In the genomic region with DNA sequence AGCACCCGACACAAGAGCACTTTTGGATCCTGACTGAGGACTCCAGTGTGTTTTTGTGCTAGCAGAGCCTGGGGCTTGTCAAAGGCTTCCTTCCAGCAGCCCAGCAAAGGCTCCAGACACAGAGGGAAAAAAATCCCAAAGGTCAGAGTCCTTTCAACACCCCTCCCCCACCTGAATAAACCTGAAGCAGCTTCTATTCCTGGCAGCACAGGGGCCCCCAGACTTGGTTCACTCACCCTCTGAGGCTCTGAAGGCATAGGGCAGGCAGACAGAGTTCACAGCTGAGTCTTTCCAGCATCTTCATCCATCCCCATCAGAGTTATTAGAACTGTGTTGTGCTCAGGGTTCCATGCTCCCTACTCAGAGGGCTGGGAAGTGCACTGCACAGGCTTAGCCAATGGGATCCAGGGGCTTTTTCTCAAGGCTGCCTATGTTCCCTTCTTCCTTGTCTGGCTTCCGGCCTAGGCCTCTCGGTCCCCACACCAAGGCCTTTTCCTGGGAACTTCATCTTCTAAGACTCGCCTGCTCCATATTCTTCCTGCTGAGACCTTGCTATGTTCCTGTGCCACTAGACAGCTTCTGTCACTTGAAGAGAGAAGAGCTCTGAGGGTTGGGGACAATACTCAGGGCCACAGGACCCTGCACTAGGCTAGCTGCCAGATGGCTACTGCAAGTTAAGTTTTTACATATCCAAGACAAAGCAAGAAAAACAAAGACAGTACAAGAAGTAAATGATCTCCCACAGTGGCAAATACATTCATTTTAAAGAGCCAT, we compare ENCODE assay signal across 11 mouse cellular contexts. TPM values are rescaled to one million over a fixed set of nuclear protein-coding genes. Genes with fewer than 3 reads are reported as not detected.
A peak's percentile ranks its signal among the peaks of the same experiment; 100 is the strongest.
DNase-seq lines count a peak whose midpoint lies in the region; ATAC-seq and TF ChIP-seq lines count a peak whose summit lies in the region.
"Had no signal": no experiment of that assay in that cellular context is flagged by ENCODE, and none has a peak within 500 bp of the region (broad histone marks: within the 10 kb centered on the region; RNA-seq: fewer than 3 reads in every experiment).

No protein-coding gene starts in this region.

- ATAC-seq in hindbrain, embryonic 12.5 days (ENCODE audit: low FRiP score), result no peak
- no peak for ATAC-seq in hindbrain, embryonic 14.5 days (ENCODE audit: low FRiP score)
- ATAC-seq: forebrain, postnatal 0 days had no signal

- in situ Hi-C loops in ES-E14 (cut with MboI; ENCODE audit: low sequenced_read_pairs in 2 of 2, unreplicated experiment in 2 of 2), result no loop called here

- DNase-seq in hindbrain, embryonic 14.5 days (ENCODE audit: low spot score), result no peak
- no peak for DNase-seq in ES-E14 (ENCODE audit: low read depth, low spot score)
- peak; percentile 64 for DNase-seq in embryo, embryonic 10.5 days (ENCODE audit: low spot score)
- DNase-seq in limb, embryonic 10.5 days (ENCODE audit: low spot score), result no peak
- DNase-seq in layer of hippocampus, adult 18-20 months (ENCODE audit: low spot score in 2 of 2), result no peak
- DNase-seq in frontal cortex, postnatal 25 days (ENCODE audit: low spot score in 2 of 2), result no peak
- DNase-seq: cerebellum, postnatal 36 days; forebrain, postnatal 0 days; thymus, postnatal 4 days had no signal

- peaks cover 15% of the 10 kb centered on the region for H3K4me1 ChIP-seq in hindbrain, embryonic 12.5 days
- H3K4me1 ChIP-seq in hindbrain, embryonic 14.5 days (replicated peaks; ENCODE audit: control insufficient read depth, insufficient read depth, low read length), result peaks cover 8% of the 10 kb centered on the region; the same call in 1 of the 2 replicates
- H3K4me1 ChIP-seq in ES-E14 (ENCODE audit: control insufficient read depth in 2 of 2, insufficient read depth in 2 of 2, low read length in 2 of 2, poor library complexity in 1 of 2), result peaks cover 17 to 42% of the 10 kb centered on the region in 2 experiments
- peaks cover 48% of the 10 kb centered on the region for H3K4me1 ChIP-seq in limb, embryonic 10.5 days

- no peaks in the 10 kb centered on the region for H3K36me3 ChIP-seq in hindbrain, embryonic 12.5 days
- no peaks in the 10 kb centered on the region for H3K36me3 ChIP-seq in hindbrain, embryonic 14.5 days (replicated peaks; ENCODE audit: control insufficient read depth, insufficient read depth)
- H3K36me3 ChIP-seq in ES-E14 (ENCODE audit: control insufficient read depth, insufficient read depth, low read length, poor library complexity, severe bottlenecking), result no peaks in the 10 kb centered on the region
- H3K36me3 ChIP-seq in limb, embryonic 10.5 days, result no peaks in the 10 kb centered on the region

- H3K27me3 ChIP-seq in hindbrain, embryonic 12.5 days, result peaks cover 29% of the 10 kb centered on the region
- H3K27me3 ChIP-seq in hindbrain, embryonic 14.5 days (ENCODE audit: control insufficient read depth, insufficient read depth, low read length), result no peaks in the 10 kb centered on the region
- peaks cover 24% of the 10 kb centered on the region for H3K27me3 ChIP-seq in limb, embryonic 10.5 days (ENCODE audit: low read depth, poor library complexity, severe bottlenecking)

- H3K4me3 ChIP-seq in hindbrain, embryonic 12.5 days, result no peak overlapping the region
- no peak overlapping the region for H3K4me3 ChIP-seq in hindbrain, embryonic 14.5 days (replicated peaks; ENCODE audit: low read length)
- H3K4me3 ChIP-seq in ES-E14 (ENCODE audit: insufficient read depth in 1 of 2, low read depth in 1 of 2, low read length in 2 of 2, poor library complexity in 1 of 2, severe bottlenecking in 1 of 2), result no peak overlapping the region
- no peak overlapping the region for H3K4me3 ChIP-seq in limb, embryonic 10.5 days
- H3K4me3 ChIP-seq: megakaryocyte, embryonic 14.5 days had no signal

- no peaks in the 10 kb centered on the region for H3K9me3 ChIP-seq in hindbrain, embryonic 12.5 days (replicated peaks)
- no peaks in the 10 kb centered on the region for H3K9me3 ChIP-seq in hindbrain, embryonic 14.5 days (ENCODE audit: control insufficient read depth, low read length)
- no peaks in the 10 kb centered on the region for H3K9me3 ChIP-seq in ES-E14 (ENCODE audit: control insufficient read depth, insufficient read depth, low read depth, low read length)
- H3K9me3 ChIP-seq in limb, embryonic 10.5 days (replicated peaks), result no peaks in the 10 kb centered on the region
- H3K9me3 ChIP-seq: megakaryocyte, embryonic 14.5 days had no signal

- no peak overlapping the region; the same call in 1 of the 2 replicates for H3K9ac ChIP-seq in hindbrain, embryonic 12.5 days
- no peak overlapping the region for H3K9ac ChIP-seq in hindbrain, embryonic 14.5 days
- H3K9ac ChIP-seq in ES-E14 (ENCODE audit: insufficient read depth, low read depth, low read length, poor library complexity, severe bottlenecking), result no peak overlapping the region; the same call in 1 of the 2 replicates
- H3K9ac ChIP-seq: forebrain, postnatal 0 days had no signal

- peak overlapping the region; percentile 7; the same call in 1 of the 2 replicates for H3K27ac ChIP-seq in hindbrain, embryonic 12.5 days
- H3K27ac ChIP-seq in hindbrain, embryonic 14.5 days, result no peak overlapping the region
- peak overlapping the region; percentile 48 for H3K27ac ChIP-seq in ES-E14 (ENCODE audit: insufficient read depth, low read depth, low read length, poor library complexity, severe bottlenecking)
- peak overlapping the region; percentile 86 for H3K27ac ChIP-seq in limb, embryonic 10.5 days

- H3K4me2 ChIP-seq in hindbrain, embryonic 12.5 days (replicated peaks), result no peak overlapping the region
- H3K4me2 ChIP-seq in hindbrain, embryonic 14.5 days (replicated peaks), result no peak overlapping the region

- 47% methylated on average over 4 of the region's 4 CpGs for WGBS in hindbrain, embryonic 12.5 days
- WGBS in hindbrain, embryonic 14.5 days, result 62% methylated on average over 4 of the region's 4 CpGs
- 67% methylated on average over 4 of the region's 4 CpGs for WGBS in limb, embryonic 10.5 days

TF ChIP-seq in ES-E14, 5 proteins besides CTCF, POLR2A, EP300 and RAD21:
- TF ChIP-seq CHD2 (IDR thresholded peaks at IDR 0.05; ENCODE audit: low read depth, low read length), result no peak
- 0 out of 2 replicates have a peak, but pooled peaks have one; percentile 39 for TF ChIP-seq ZNF384 (IDR thresholded peaks at IDR 0.05; ENCODE audit: low read depth, low read length)

RNA-seq across cellular contexts. Expression of gene Inha, which starts 4.7 kb away (rescaled TPM):
- 8.6 and 9.2 TPM in 2 replicates for polyA plus RNA-seq in hindbrain, embryonic 12.5 days (2016; fragmentation: Nextera tagmentation; extraction: Ambion mirVana)
- polyA plus RNA-seq in hindbrain, embryonic 14.5 days (2014; fragmentation: Nextera tagmentation; extraction: Ambion mirVana), result 9.7 and 9.9 TPM in 2 replicates
- total RNA-seq in ES-E14 (2012; rRNA removed), result 0.80 and 1.6 TPM in 2 replicates
- 2.4 and 4.2 TPM in 2 replicates for polyA plus RNA-seq in limb, embryonic 10.5 days (2016; fragmentation: Nextera tagmentation; extraction: Ambion mirVana)
- total RNA-seq in layer of hippocampus, adult 18-20 months (2021), result 10 to 100 TPM; 13.1 to 14.5 TPM

RNA-seq across cellular contexts. Expression of gene Obsl1, which starts 5.4 kb away (rescaled TPM):
- 63.4 and 66.4 TPM in 2 replicates for polyA plus RNA-seq in hindbrain, embryonic 12.5 days (2016; fragmentation: Nextera tagmentation; extraction: Ambion mirVana)
- 22.6 and 25.9 TPM in 2 replicates for polyA plus RNA-seq in hindbrain, embryonic 14.5 days (2014; fragmentation: Nextera tagmentation; extraction: Ambion mirVana)
- 45.0 and 52.2 TPM in 2 replicates for total RNA-seq in ES-E14 (2012; rRNA removed)
- polyA plus RNA-seq in limb, embryonic 10.5 days (2016; fragmentation: Nextera tagmentation; extraction: Ambion mirVana), result 68.0 and 75.5 TPM in 2 replicates
- 10 to 100 TPM; 18.3 to 19.2 TPM for total RNA-seq in layer of hippocampus, adult 18-20 months (2021)

RNA-seq across cellular contexts. Expression of gene Stk11ip, which starts 9.7 kb away (rescaled TPM):
- 25.7 and 29.3 TPM in 2 replicates for polyA plus RNA-seq in hindbrain, embryonic 12.5 days (2016; fragmentation: Nextera tagmentation; extraction: Ambion mirVana)
- polyA plus RNA-seq in hindbrain, embryonic 14.5 days (2014; fragmentation: Nextera tagmentation; extraction: Ambion mirVana), result 14.0 and 17.9 TPM in 2 replicates
- total RNA-seq in ES-E14 (2012; rRNA removed), result 26.8 and 41.8 TPM in 2 replicates
- polyA plus RNA-seq in limb, embryonic 10.5 days (2016; fragmentation: Nextera tagmentation; extraction: Ambion mirVana), result 31.6 and 33.8 TPM in 2 replicates
- total RNA-seq in layer of hippocampus, adult 18-20 months (2021), result 10 to 100 TPM; 22.8 to 24.2 TPM

RNA-seq across cellular contexts. Expression of gene Tmem198, which starts 32.3 kb away (rescaled TPM):
- 25.3 and 25.7 TPM in 2 replicates for polyA plus RNA-seq in hindbrain, embryonic 12.5 days (2016; fragmentation: Nextera tagmentation; extraction: Ambion mirVana)
- 37.5 and 40.3 TPM in 2 replicates for polyA plus RNA-seq in hindbrain, embryonic 14.5 days (2014; fragmentation: Nextera tagmentation; extraction: Ambion mirVana)
- 1.6 TPM in 2 replicates for total RNA-seq in ES-E14 (2012; rRNA removed)
- 0.35 and 0.69 TPM in 2 replicates for polyA plus RNA-seq in limb, embryonic 10.5 days (2016; fragmentation: Nextera tagmentation; extraction: Ambion mirVana)
- total RNA-seq in layer of hippocampus, adult 18-20 months (2021), result 10 to 100 TPM; 68.6 to 70.6 TPM

RNA-seq across cellular contexts. Expression of gene Chpf, which starts 32.5 kb away (rescaled TPM):
- polyA plus RNA-seq in hindbrain, embryonic 12.5 days (2016; fragmentation: Nextera tagmentation; extraction: Ambion mirVana), result 39.2 and 41.5 TPM in 2 replicates
- 49.2 and 55.0 TPM in 2 replicates for polyA plus RNA-seq in hindbrain, embryonic 14.5 days (2014; fragmentation: Nextera tagmentation; extraction: Ambion mirVana)
- 43.5 and 80.3 TPM in 2 replicates for total RNA-seq in ES-E14 (2012; rRNA removed)
- polyA plus RNA-seq in limb, embryonic 10.5 days (2016; fragmentation: Nextera tagmentation; extraction: Ambion mirVana), result 23.7 and 28.8 TPM in 2 replicates
- 10 to 100 TPM; 90.3 to 91.5 TPM for total RNA-seq in layer of hippocampus, adult 18-20 months (2021)
